Mouse (Mus musculus) midbrain, embryonic 12.5 days (tissue): ENCODE measurements around the gene Prrc2b. TPM values are rescaled to one million over a fixed set of nuclear protein-coding genes. Genes with fewer than 3 reads are reported as not detected.

ENCODE experiments used
- ATAC-seq: fragments of 200-750 bp; cut with Nextera tagmentation; 2 replicates; pipeline ENCODE4 v1.8.0; 2017; ENCODE audit warnings: low read depth, moderate TSS enrichment, moderate library complexity; ENCODE audit not compliant: low FRiP score
- H3K27ac ChIP-seq: fragments of 300-500 bp; sonication (generic); replicated peaks from 2 replicates; pipeline ENCODE4 v1.5.1; 2016; ENCODE audit warnings: mild to moderate bottlenecking
- H3K27me3 ChIP-seq: fragments of 300-500 bp; sonication (generic); 2 replicates; pipeline ENCODE4 v1.6.1; 2016; ENCODE audit warnings: mild to moderate bottlenecking
- H3K36me3 ChIP-seq: fragments of 300-500 bp; sonication (generic); 2 replicates; pipeline ENCODE4 v1.6.1; 2016
- H3K4me1 ChIP-seq: fragments of 300-500 bp; sonication (generic); 2 replicates; pipeline ENCODE4 v1.6.1; 2016
- H3K4me2 ChIP-seq: fragments of 300-500 bp; sonication (generic); replicated peaks from 2 replicates; pipeline ENCODE4 v1.6.1; 2016; ENCODE audit warnings: mild to moderate bottlenecking, moderate library complexity
- H3K4me3 ChIP-seq: fragments of 300-500 bp; sonication (generic); 2 replicates; pipeline ENCODE4 v1.5.1; 2016; ENCODE audit warnings: mild to moderate bottlenecking
- H3K9ac ChIP-seq: fragments of 300-500 bp; sonication (generic); replicated peaks from 2 replicates; pipeline ENCODE4 v1.6.1; 2016; ENCODE audit warnings: mild to moderate bottlenecking, moderate library complexity
- H3K9me3 ChIP-seq: fragments of 300-500 bp; sonication (generic); 2 replicates; pipeline ENCODE4 v1.6.1; 2016; ENCODE audit warnings: mild to moderate bottlenecking
- WGBS: fragments of 180-500 bp; shearing (Covaris S2); methylation state at CpG from one replicate; pipeline ENCODE4 v1.1.7; 2016; 5-methylcytosine and 5-hydroxymethylcytosine counted together
- polyA plus RNA-seq: library from polyadenylated mRNA; unstranded; fragments of >200 nt; fragmentation: Nextera tagmentation; extraction: Ambion mirVana; gene quantifications from 2 replicates; pipeline ENCODE4 v1.2.1, GENCODE M21; 2016

Prrc2b gene
- polyA plus RNA-seq, 1 experiment from 2014 or later, result 99.1 TPM

DNA sequence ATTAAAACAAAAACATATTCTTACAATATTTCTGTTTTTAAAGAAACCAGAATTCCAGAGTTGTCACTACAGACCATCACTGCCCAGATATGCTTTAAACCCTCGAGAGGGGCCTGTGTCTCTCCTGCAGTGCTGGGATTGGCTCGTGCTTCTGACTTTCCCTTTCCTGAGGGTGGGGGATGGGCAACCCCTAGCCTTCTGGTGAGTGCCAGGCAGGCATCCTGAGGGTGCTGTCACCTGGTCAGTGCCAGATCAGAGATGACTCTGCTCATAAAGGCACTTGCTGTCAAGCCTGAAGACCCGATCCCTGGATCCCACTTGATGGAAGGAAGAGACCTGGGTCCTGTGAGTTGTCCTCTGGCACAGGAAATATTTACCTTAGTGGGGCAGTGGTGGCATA, 26.0 kb downstream of the Prrc2b start:
- H3K4me1 ChIP-seq, result peaks cover 58% of the 10 kb centered on the region

DNA sequence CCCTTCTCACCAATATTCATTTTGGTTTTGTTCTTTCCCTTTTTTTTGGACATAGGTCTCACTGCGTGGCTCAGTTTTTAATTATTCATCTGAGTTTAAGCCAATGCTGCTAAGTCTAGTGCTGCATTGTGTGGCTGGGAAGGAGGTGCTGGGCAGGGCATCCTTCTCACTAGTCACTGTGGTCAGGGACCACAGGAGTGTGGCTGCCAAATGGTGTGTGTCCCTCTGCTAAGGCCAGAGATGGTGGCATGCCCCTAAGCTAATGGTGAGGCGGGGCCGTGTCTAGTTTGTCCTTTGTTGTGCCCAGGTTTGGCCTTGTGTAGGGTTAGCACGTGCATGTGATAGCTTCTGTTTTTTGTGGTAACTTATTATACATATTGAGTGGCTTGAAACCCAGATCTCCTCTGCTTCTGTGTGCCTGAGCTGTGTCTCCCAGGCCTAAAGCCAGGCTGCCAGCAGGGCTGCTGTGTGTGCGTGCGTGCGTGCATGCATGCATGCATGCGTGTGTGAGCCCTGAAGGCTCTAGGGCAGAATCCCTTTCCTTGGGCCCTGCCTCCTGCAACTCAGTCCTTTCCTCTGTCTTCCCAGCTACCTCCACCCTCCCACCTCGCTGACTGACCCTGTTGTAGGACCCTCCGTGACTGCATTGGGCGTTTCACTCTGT, 26.6 kb downstream of the Prrc2b start:
- Histone ChIP-seq H3K27ac (0 out of 2 replicates have a peak overlapping the region, but pooled peaks have one; percentile 3), H3K4me2 (no peak overlapping the region), H3K9me3 (no peaks in the 10 kb centered on the region), H3K4me3 (no peak overlapping the region), H3K27me3 (no peaks in the 10 kb centered on the region), H3K9ac (no peak overlapping the region), H3K4me1 (peaks cover 63% of the 10 kb centered on the region), H3K36me3 (peaks cover under 1% of the 10 kb centered on the region; the same call in 1 of the 2 replicates)
- ATAC-seq, result no peak
- WGBS, result 80% methylated on average over 11 of the region's 11 CpGs

More for the DNA sequence above, 26.0 kb downstream of the Prrc2b start:
- Histone ChIP-seq H3K27ac (no peak overlapping the region), H3K27me3 (no peaks in the 10 kb centered on the region), H3K36me3 (no peaks in the 10 kb centered on the region; the same call in 1 of the 2 replicates), H3K4me2 (no peak overlapping the region), H3K4me3 (no peak overlapping the region), H3K9ac (no peak overlapping the region), H3K9me3 (no peaks in the 10 kb centered on the region)
- ATAC-seq, result no peak
- 50% methylated on average over 3 of the region's 3 CpGs for WGBS

DNA sequence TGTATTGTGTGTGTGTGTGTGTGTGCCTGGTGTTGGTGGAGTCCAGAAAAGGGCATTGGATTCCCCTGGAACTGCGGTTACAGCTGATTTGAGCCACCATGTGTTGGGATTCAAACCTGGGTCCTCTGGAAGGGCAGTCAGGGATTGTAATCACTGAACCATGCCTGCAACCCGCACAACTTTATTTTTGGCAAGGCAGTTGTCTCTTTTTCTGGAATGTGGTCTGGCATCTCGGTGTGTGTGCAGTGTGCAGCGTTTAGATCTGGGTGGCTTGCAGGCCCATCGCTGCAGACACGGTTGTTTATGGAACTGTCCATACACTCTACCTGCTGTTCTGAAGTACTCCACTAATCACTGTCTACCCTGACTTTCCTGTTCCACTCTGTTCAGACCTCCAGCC, 28.5 kb downstream of the Prrc2b start:
- no peak overlapping the region for H3K27ac ChIP-seq
- no peak for ATAC-seq
- H3K36me3 ChIP-seq, result peaks cover 18% of the 10 kb centered on the region
- peaks cover 54% of the 10 kb centered on the region for H3K4me1 ChIP-seq
- H3K27me3 ChIP-seq, result no peaks in the 10 kb centered on the region
- H3K9me3 ChIP-seq, result no peaks in the 10 kb centered on the region
- H3K4me2 ChIP-seq, result no peak overlapping the region
- no peak overlapping the region for H3K9ac ChIP-seq
- H3K4me3 ChIP-seq, result no peak overlapping the region
- WGBS, result 86% methylated on average over 6 of the region's 6 CpGs

DNA sequence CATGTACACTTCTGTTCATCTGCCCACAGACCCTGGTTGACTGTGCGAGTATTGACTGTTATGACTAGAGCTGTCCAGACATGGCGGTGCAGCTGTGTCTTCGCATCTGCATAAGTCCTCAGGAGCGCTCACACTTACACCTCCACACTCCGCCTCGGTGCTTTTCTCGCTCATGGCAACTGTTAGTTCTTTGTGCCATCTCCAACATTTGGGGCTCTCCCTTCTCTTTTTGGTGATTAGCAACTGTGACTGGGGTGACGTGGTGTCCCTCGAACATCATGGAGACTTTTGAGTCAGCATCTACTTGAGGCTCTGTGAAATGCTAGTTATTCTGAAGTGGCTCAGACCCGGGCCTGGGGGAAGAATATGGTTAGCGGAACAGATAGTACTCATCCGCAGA, 29.2 kb downstream of the Prrc2b start:
- Histone ChIP-seq H3K27me3 (no peaks in the 10 kb centered on the region), H3K36me3 (peaks cover 26% of the 10 kb centered on the region), H3K9me3 (no peaks in the 10 kb centered on the region), H3K4me1 (peaks cover 47% of the 10 kb centered on the region), H3K4me3 (no peak overlapping the region), H3K4me2 (no peak overlapping the region), H3K9ac (no peak overlapping the region), H3K27ac (no peak overlapping the region)
- ATAC-seq, result no peak
- 91% methylated on average over 12 of the region's 12 CpGs for WGBS

DNA sequence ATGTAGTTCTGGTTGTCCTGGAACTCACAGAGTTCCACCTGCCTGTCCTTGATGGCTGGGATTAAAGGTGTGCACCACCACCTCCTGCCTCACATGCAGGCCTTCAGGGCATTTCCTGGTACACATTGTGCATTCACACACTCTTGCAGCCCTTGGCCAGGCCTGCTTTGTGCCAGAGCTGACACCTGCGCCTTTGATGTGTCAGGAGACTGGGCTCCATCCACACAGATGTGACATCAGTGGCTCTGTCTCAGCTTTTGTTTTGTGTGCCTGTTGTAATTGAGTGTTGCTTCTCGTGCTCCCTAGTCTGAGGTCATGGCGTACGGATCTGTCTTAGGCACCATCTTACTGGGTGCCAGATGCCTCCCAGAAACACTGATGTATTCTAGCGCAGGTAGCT, 30.5 kb downstream of the Prrc2b start:
- H3K27ac ChIP-seq, result 0 out of 2 replicates have a peak overlapping the region, but pooled peaks have one; percentile 4
- no peak overlapping the region for H3K4me2 ChIP-seq
- H3K4me3 ChIP-seq, result no peak overlapping the region
- no peak overlapping the region for H3K9ac ChIP-seq
- H3K36me3 ChIP-seq, result peaks cover 37% of the 10 kb centered on the region
- H3K27me3 ChIP-seq, result no peaks in the 10 kb centered on the region
- no peaks in the 10 kb centered on the region for H3K9me3 ChIP-seq
- ATAC-seq, result no peak
- WGBS, result 78% methylated on average over 5 of the region's 5 CpGs
- H3K4me1 ChIP-seq, result peaks cover 37% of the 10 kb centered on the region

DNA sequence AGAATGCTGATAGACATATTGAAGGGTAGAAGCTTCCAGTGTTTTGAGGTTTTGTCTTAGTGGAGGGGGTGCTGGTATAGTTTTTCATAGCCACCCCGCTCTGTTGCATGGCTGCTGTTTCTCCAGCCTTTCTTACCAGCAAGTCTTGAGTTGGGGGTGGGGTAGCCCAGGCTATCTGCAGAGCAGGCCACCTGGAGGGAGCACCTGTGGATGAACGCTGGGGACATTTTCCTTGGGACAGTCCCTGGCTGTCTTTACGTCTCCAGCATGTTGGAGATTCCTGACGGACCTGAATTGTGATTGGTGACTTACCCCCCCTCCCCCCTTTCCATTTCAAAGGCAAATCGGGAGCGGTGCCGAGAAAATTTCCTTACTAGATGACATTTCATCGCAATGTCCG, 31.2 kb downstream of the Prrc2b start:
- Histone ChIP-seq H3K4me2 (no peak overlapping the region), H3K9me3 (no peaks in the 10 kb centered on the region), H3K9ac (no peak overlapping the region), H3K27ac (no peak overlapping the region), H3K4me3 (no peak overlapping the region), H3K4me1 (peaks cover 29% of the 10 kb centered on the region), H3K36me3 (peaks cover 44% of the 10 kb centered on the region), H3K27me3 (no peaks in the 10 kb centered on the region)
- ATAC-seq, result no peak
- 78% methylated on average over 9 of the region's 9 CpGs for WGBS

DNA sequence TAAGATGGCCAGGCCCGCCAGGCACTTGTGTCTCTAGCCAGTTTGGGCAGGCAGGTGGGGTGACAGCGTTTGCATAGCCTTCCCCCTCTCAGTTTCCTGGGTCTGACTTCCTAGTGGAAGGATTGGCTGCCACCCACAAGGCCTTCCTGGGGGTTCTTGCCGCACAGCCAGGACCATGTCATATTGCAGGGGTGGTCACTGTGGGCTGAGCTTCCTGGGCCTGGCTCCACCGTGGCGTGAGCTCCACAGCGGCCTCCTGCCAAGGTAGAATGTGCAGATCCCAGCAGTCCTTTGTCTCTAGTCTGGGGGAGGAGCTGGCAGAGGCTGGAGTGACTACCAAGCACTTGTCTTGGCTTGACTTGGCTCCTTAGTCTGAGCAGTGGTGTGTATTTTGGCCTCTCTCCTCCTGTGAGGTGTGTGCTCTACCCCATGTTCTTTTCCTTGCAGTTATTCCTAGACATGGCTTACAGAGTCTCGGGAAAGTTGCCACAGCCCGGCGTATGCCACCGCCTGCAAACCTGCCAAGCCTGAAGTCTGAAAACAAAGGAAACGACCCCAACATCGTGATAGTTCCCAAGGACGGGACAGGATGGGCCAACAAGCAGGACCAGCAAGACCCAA, 31.9 kb downstream of the Prrc2b start:
- Histone ChIP-seq H3K9me3 (no peaks in the 10 kb centered on the region), H3K27ac (0 out of 2 replicates have a peak overlapping the region, but pooled peaks have one; percentile 39)

DNA sequence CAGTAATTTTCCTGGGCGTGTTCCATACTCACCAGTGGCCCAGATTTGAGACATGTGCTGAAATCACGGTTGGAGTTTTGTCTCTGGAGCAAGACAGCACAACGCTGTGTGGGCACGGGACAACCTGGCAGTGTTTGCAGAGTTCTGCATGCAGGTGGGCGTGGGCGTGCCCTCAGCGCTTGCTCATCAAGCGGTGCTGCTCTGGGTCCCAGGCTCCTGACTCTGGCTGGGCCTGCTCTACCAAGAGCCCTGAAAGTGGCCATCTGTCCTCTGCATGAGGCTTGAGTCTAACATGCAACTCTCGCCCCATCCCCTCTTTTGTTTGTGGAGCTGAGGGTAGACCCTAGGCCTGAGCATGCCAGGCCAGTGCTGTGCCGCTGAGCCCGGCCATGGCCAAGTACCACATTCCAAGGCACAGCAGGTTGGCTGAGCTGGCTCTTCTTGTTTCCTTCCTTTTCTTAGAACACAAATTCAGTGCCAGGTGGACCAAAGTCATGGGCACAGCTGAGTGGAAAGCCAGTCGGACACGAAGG, 36.2 kb downstream of the Prrc2b start:
- 96% methylated on average over 13 of the region's 13 CpGs for WGBS
- no peak for ATAC-seq
- peaks cover 11% of the 10 kb centered on the region for H3K4me1 ChIP-seq
- H3K4me3 ChIP-seq, result no peak overlapping the region
- H3K27ac ChIP-seq, result no peak overlapping the region
- no peak overlapping the region for H3K4me2 ChIP-seq
- no peak overlapping the region for H3K9ac ChIP-seq
- H3K27me3 ChIP-seq, result no peaks in the 10 kb centered on the region
- H3K9me3 ChIP-seq, result no peaks in the 10 kb centered on the region
- peaks cover 89% of the 10 kb centered on the region for H3K36me3 ChIP-seq

More for the DNA sequence above, 31.9 kb downstream of the Prrc2b start:
- H3K36me3 ChIP-seq, result peaks cover 51% of the 10 kb centered on the region
- no peak overlapping the region; the same call in 1 of the 2 replicates for H3K9ac ChIP-seq
- no peak overlapping the region for H3K4me2 ChIP-seq
- H3K4me1 ChIP-seq, result peaks cover 23% of the 10 kb centered on the region
- no peaks in the 10 kb centered on the region for H3K27me3 ChIP-seq
- H3K4me3 ChIP-seq, result no peak overlapping the region
- WGBS, result 71% methylated on average over 13 of the region's 13 CpGs
- no peak for ATAC-seq

DNA sequence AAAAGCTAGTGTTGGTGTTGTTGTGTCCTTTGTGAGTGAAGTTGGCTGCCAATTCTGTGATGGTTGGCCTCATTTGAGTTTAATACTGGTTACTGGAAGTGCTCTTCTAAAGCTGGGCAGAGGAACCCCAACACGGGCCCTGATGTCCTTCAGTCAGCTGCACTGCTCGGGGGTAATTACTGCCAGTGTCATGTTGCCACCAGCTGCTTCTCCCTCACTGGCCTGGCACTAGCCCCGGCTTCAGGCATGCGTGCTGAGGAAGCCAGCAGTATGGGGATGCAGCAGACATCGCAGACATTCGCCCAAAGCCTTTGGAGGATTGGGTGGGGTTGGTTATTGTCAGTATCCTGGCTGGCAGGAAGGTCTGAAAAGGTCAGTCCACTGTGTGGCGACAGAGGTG, 36.8 kb downstream of the Prrc2b start:
- H3K27me3 ChIP-seq, result no peaks in the 10 kb centered on the region
- peaks cover 5% of the 10 kb centered on the region for H3K4me1 ChIP-seq
- no peak overlapping the region for H3K9ac ChIP-seq
- no peak overlapping the region for H3K4me2 ChIP-seq
- peaks cover 93% of the 10 kb centered on the region for H3K36me3 ChIP-seq
- no peaks in the 10 kb centered on the region for H3K9me3 ChIP-seq
- no peak overlapping the region for H3K27ac ChIP-seq
- no peak overlapping the region for H3K4me3 ChIP-seq
- no peak for ATAC-seq
- 94% methylated on average over 7 of the region's 7 CpGs for WGBS

DNA sequence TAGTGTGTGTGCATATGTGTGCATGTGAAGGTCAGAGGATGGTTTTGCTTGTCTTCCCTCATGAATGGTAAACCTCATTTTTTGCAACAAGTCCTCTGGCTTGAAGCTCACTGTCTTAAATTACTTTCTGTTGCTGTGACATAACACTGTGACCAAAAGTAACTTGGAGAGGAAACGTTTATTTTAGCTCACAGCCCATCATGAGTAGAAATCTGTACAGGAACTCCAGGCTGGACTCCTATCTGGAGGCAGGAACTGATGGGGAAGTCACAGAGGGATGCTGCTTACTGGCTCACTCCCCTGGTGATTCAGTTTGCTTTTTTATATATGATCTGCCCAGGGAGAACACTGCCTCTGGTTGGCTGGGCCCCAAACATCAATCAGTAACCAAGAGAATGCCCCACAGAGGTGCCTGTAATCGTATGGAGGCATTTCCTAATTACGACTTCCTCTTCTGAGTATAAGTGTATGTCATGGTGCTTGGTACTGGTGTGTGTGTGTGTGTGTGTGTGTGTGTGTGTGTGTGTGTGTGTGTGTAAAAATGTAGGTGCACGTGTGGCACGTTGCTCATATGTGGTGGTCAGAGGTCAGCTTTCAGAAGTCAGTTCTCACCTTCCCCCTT, 38.3 kb downstream of the Prrc2b start:
- Histone ChIP-seq H3K4me2 (no peak overlapping the region), H3K9me3 (no peaks in the 10 kb centered on the region), H3K9ac (no peak overlapping the region), H3K4me1 (no peaks in the 10 kb centered on the region), H3K36me3 (peaks cover 93% of the 10 kb centered on the region), H3K27ac (no peak overlapping the region), H3K4me3 (no peak overlapping the region), H3K27me3 (no peaks in the 10 kb centered on the region)
- no peak for ATAC-seq
- 94% methylated on average over 5 of the region's 5 CpGs for WGBS

DNA sequence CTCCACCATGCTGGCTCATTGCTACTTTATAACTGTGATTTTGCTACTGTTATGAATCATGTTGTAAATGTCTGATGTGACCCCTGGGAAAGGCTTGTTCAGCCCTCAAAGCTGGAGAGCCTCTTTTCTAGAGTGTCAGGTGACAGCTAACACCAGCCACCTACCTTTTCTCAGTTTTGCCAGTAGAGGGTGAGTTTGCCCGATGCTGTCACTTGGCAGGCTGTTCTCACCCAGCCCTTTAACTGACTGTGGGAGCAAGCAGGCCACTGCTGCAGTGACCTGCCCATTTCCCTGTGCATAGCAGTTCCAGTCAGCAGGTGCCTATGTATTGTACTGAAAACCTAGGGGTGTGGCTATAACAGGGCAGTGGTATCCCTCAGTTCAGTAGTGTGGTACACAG, 39.7 kb downstream of the Prrc2b start:
- no peaks in the 10 kb centered on the region for H3K9me3 ChIP-seq
- no peak overlapping the region for H3K27ac ChIP-seq
- H3K27me3 ChIP-seq, result no peaks in the 10 kb centered on the region
- no peak for ATAC-seq
- peaks cover 93% of the 10 kb centered on the region for H3K36me3 ChIP-seq
- H3K4me2 ChIP-seq, result no peak overlapping the region
- WGBS, result 95% methylated on average over 1 of the region's 1 CpGs
- no peak overlapping the region for H3K4me3 ChIP-seq
- no peaks in the 10 kb centered on the region for H3K4me1 ChIP-seq
- H3K9ac ChIP-seq, result no peak overlapping the region

DNA sequence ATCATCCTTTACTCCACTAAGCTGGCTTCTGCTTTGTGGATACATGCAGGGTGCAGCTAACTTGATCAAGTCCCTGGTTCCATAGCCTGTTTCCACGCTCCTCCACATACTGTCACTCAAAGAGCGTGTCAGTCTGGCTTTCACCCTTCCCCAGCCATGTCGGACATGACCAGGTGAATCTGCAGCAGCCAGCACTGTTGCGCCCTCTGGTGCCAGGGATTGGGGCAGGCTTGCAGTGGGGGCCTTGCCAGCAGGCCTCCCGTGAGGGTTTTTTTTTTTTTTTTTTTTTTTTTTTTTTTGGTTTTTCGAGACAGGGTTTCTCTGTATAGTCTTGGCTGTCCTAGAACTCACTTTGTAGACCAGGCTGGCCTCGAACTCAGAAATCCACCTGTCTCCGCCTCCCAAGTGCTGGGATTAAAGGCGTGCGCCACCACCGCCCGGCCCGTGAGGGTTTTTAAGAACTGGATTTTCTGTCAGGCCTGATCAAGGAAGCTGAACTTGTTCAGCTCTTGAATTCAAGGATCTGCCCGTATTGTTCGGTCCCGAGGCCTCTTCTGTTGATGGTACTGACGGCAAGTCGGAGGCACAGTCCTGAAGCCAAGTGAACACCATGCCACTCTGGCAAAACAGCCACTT, 41.1 kb downstream of the Prrc2b start:
- Histone ChIP-seq H3K27me3 (no peaks in the 10 kb centered on the region), H3K4me2 (no peak overlapping the region), H3K36me3 (peaks cover 94% of the 10 kb centered on the region), H3K9me3 (no peaks in the 10 kb centered on the region), H3K4me3 (no peak overlapping the region), H3K27ac (no peak overlapping the region), H3K4me1 (no peaks in the 10 kb centered on the region), H3K9ac (no peak overlapping the region)
- 85% methylated on average over 17 of the region's 18 CpGs for WGBS
- ATAC-seq, result no peak
